Mouse (Mus musculus) liver, adult 2 months (tissue): Measurements from ENCODE around the gene Bglap. TPM values are rescaled to one million over a fixed set of nuclear protein-coding genes. Genes with fewer than 3 reads are reported as not detected.
"Not testable (repeated sequence)": the region's sequence is repeated elsewhere in the genome, so short reads cannot be mapped to it uniquely, and the experiment has no call there.

Experiments used
- DNase-seq: peaks from one replicate; pipeline ENCODE4 v3.0.0-alpha.2; 2011; ENCODE audit warnings: low read depth, low spot score; ENCODE audit errors: extremely low read depth
- H3K27ac ChIP-seq: fragments of 200-500 bp; replicated peaks from 2 replicates; pipeline ENCODE4 v1.5.1; 2012; ENCODE audit warnings: low read depth, mild to moderate bottlenecking, control low read depth, inconsistent platforms, low read length; ENCODE audit not compliant: insufficient read depth
- H3K27me3 ChIP-seq: fragments of 200-500 bp; 2 replicates; pipeline ENCODE4 v1.6.1; 2012; ENCODE audit warnings: mild to moderate bottlenecking, moderate library complexity, low read length, inconsistent platforms; ENCODE audit not compliant: control insufficient read depth, insufficient read depth
- H3K36me3 ChIP-seq: fragments of 200-500 bp; 2 replicates; pipeline ENCODE4 v1.6.1; 2012; ENCODE audit warnings: low read length, inconsistent platforms; ENCODE audit not compliant: control insufficient read depth, insufficient read depth
- H3K4me1 ChIP-seq: fragments of 200-500 bp; 2 replicates; pipeline ENCODE4 v1.6.1; 2011; ENCODE audit warnings: low read length; ENCODE audit not compliant: control insufficient read depth, insufficient read depth
- H3K4me3 ChIP-seq: fragments of 200-500 bp; 2 replicates; pipeline ENCODE4 v1.5.1; 2011; ENCODE audit warnings: low read depth, mild to moderate bottlenecking, control low read depth, low read length, moderate library complexity; ENCODE audit not compliant: insufficient read depth
- H3K79me2 ChIP-seq: fragments of 200-500 bp; 2 replicates; pipeline ENCODE4 v1.6.1; 2012; ENCODE audit warnings: inconsistent platforms, mild to moderate bottlenecking, low read length, moderate library complexity; ENCODE audit not compliant: control insufficient read depth, insufficient read depth
- H3K9ac ChIP-seq: fragments of 200-500 bp; 2 replicates; pipeline ENCODE4 v1.6.1; 2012; ENCODE audit warnings: low read depth, mild to moderate bottlenecking, control low read depth, inconsistent platforms, low read length
- CTCF ChIP-seq: fragments of 200-500 bp; IDR thresholded peaks from 2 replicates; pipeline ENCODE4 v1.5.1; 2011; ENCODE audit warnings: low read depth, low read length, control low read depth
- POLR2A ChIP-seq: fragments of 200-500 bp; IDR thresholded peaks from 2 replicates; pipeline ENCODE4 v1.6.1; 2011; ENCODE audit warnings: low read length, control low read depth; ENCODE audit not compliant: insufficient read depth; ENCODE audit errors: extremely low read depth
- WGBS: fragments of 180-500 bp; shearing (Covaris S2); methylation state at CpG from one replicate; pipeline ENCODE4 v1.1.7; 2018; 5-methylcytosine and 5-hydroxymethylcytosine counted together
- polyA plus RNA-seq: library from polyadenylated mRNA; depleted of rRNA; stranded (reverse); fragments of >200 nt; gene quantifications from 2 replicates; pipeline ENCODE4 v1.2.3, GENCODE M21; 2012
- total RNA-seq: library from RNA; depleted of rRNA; stranded (reverse); fragments of >200 nt; gene quantifications from 2 replicates; pipeline ENCODE4 v1.2.3, GENCODE M21; 2014

Gene Bglap
- total and polyA plus RNA-seq, 2 experiments, result not detected

GRCm38 (mm10) chr3:88393776-88394375 lies 9.6 kb upstream of the Bglap start:
- Histone ChIP-seq H3K27ac (no peak overlapping the region), H3K4me1 (no peaks in the 10 kb centered on the region), H3K36me3 (no peaks in the 10 kb centered on the region), H3K27me3 (no peaks in the 10 kb centered on the region), H3K79me2 (no peaks in the 10 kb centered on the region), H3K4me3 (no peak overlapping the region), H3K9ac (no peak overlapping the region)
- 96% methylated on average over 9 of the region's 9 CpGs for WGBS
- no peak for DNase-seq
- TF ChIP-seq POLR2A (no peak), CTCF (no peak)

- not testable (repeated sequence) for H3K27ac ChIP-seq, H3K79me2 ChIP-seq, H3K9ac ChIP-seq, H3K27me3 ChIP-seq, H3K4me3 ChIP-seq, DNase-seq, H3K4me1 ChIP-seq, H3K36me3 ChIP-seq
- 38% methylated on average over 1 of the region's 7 CpGs for WGBS
Measured at GRCm38 (mm10) chr3:88382383-88382782, 1.9 kb downstream of the Bglap start.

GRCm38 (mm10) chr3:88381389-88382315 lies 2.6 kb downstream of the Bglap start:
- DNase-seq, H3K9ac ChIP-seq, H3K36me3 ChIP-seq, H3K79me2 ChIP-seq, H3K27me3 ChIP-seq, H3K4me3 ChIP-seq, H3K27ac ChIP-seq, H3K4me1 ChIP-seq: not testable (repeated sequence)
- WGBS, result 21% methylated on average over 21 of the region's 22 CpGs

- not testable (repeated sequence) for H3K36me3 ChIP-seq, DNase-seq, H3K9ac ChIP-seq, H3K4me3 ChIP-seq, H3K79me2 ChIP-seq, H3K27ac ChIP-seq, H3K27me3 ChIP-seq, H3K4me1 ChIP-seq
- WGBS, result 89% methylated on average over 5 of the region's 5 CpGs
Measured at GRCm38 (mm10) chr3:88378599-88378998, 5.7 kb downstream of the Bglap start, which contains the start of gene Bglap2. Gene Bglap2, minus strand, starts transcription at chr3:88378699.

- not testable (repeated sequence) for H3K27ac ChIP-seq, H3K27me3 ChIP-seq, H3K36me3 ChIP-seq, H3K4me3 ChIP-seq, H3K9ac ChIP-seq, DNase-seq, H3K4me1 ChIP-seq, H3K79me2 ChIP-seq
- WGBS, result 47% methylated on average over 7 of the region's 7 CpGs
Measured at GRCm38 (mm10) chr3:88376644-88377043, 7.6 kb downstream of the Bglap start.

GRCm38 (mm10) chr3:88375750-88376626 lies 8.3 kb downstream of the Bglap start:
- H3K9ac ChIP-seq, H3K79me2 ChIP-seq, H3K4me1 ChIP-seq, H3K27ac ChIP-seq, H3K36me3 ChIP-seq, H3K4me3 ChIP-seq, H3K27me3 ChIP-seq: not testable (repeated sequence)
- WGBS, result 13% methylated on average over 19 of the region's 19 CpGs
- peak; percentile 39 for DNase-seq

- not testable (repeated sequence) for H3K9ac ChIP-seq, H3K4me3 ChIP-seq, H3K4me1 ChIP-seq, H3K27ac ChIP-seq, H3K36me3 ChIP-seq, DNase-seq, H3K27me3 ChIP-seq, H3K79me2 ChIP-seq
- WGBS, result 94% methylated on average over 9 of the region's 9 CpGs
Measured at GRCm38 (mm10) chr3:88372643-88373042, 11.6 kb downstream of the Bglap start, which contains the start of gene Bglap3. Gene Bglap3, minus strand, starts transcription at chr3:88372743.

GRCm38 (mm10) chr3:88368511-88368910 lies 15.8 kb downstream of the Bglap start:
- H3K9ac ChIP-seq, H3K4me1 ChIP-seq, H3K36me3 ChIP-seq, H3K4me3 ChIP-seq, DNase-seq, H3K27ac ChIP-seq, H3K79me2 ChIP-seq, H3K27me3 ChIP-seq: not testable (repeated sequence)
- WGBS, result 89% methylated on average over 7 of the region's 7 CpGs
